Mouse (Mus musculus): ENCODE measurements around the gene Lyrm2. TPM values are rescaled to one million over a fixed set of nuclear protein-coding genes. Genes with fewer than 3 reads are reported as not detected.

The Lyrm2 gene
- total and polyA plus RNA-seq, 2 experiments from 2014 or later: 70.8 to 146 TPM

DNA sequence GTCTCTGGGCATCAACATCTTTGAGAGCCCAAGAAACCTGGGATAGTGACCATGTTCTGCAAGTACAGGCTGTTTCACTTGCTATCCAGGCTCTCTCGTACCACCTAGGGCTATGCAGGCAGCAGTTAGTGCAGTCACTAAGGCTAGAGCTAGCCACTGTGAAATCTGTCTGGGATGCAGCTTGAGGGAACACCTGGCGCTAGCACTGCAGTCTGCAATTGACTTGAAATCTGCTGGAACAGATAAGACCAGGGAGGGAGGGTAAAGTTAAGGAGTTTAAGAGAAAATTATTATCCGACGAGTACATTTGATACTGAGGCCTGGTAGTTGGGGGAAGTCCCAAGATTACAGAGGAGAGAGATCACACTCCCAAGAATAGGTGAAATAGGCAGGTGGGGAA, 20.1 kb upstream of the Lyrm2 start:
- no peak for TF ChIP-seq EP300 (IDR thresholded peaks at IDR 0.05; ENCODE audit: low read depth)
- no peak for TF ChIP-seq CTCF (IDR thresholded peaks at IDR 0.05; ENCODE audit: low read depth)
- H3K36me3 ChIP-seq (replicated peaks; ENCODE audit: control insufficient read depth, insufficient read depth, low read length): peaks cover 13% of the 10 kb centered on the region
- H3K27ac ChIP-seq (ENCODE audit: low read depth): no peak overlapping the region
- H3K4me3 ChIP-seq (ENCODE audit: low read depth, low read length): no peak overlapping the region
- WGBS: 92% methylated on average over 4 of the region's 4 CpGs
- no peaks in the 10 kb centered on the region for H3K27me3 ChIP-seq (ENCODE audit: control insufficient read depth, insufficient read depth, low read length)
- no peak for ATAC-seq (ENCODE audit: insufficient read depth, low read depth)
- H3K4me2 ChIP-seq (ENCODE audit: low read depth, low read length): no peak overlapping the region
- H3K4me1 ChIP-seq (ENCODE audit: control insufficient read depth, insufficient read depth): no peaks in the 10 kb centered on the region
- H3K9me3 ChIP-seq (replicated peaks; ENCODE audit: control insufficient read depth, low read length): no peaks in the 10 kb centered on the region
- H3K9ac ChIP-seq (replicated peaks; ENCODE audit: low read depth, low read length): no peak overlapping the region
- no peak for DNase-seq (ENCODE audit: low spot score)

DNA sequence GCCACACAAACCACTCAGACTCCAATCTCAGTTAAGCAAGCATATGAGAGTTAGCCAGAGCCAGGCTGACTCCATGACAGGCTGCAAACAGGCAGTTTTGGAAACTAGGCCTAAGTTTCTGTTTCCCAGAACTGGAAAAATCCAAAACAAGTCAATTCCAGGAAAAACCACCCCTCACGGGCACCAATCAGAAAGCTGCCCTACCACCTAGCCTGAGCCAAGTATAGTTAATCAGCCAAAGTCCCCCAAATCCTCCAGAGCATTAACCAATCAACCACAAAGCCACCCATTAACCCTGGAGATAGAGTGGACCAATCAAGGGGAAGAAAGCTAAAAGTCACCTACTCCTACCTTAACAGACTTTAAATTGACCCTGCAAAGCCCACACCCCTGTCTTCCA, 12.9 kb upstream of the Lyrm2 start:
- Histone ChIP-seq H3K27ac (ENCODE audit: low read depth) (no peak overlapping the region), H3K9me3 (replicated peaks; ENCODE audit: control insufficient read depth, low read length) (no peaks in the 10 kb centered on the region), H3K27me3 (ENCODE audit: control insufficient read depth, insufficient read depth, low read length) (no peaks in the 10 kb centered on the region), H3K4me2 (ENCODE audit: low read depth, low read length) (no peak overlapping the region), H3K4me1 (ENCODE audit: control insufficient read depth, insufficient read depth) (no peaks in the 10 kb centered on the region), H3K9ac (replicated peaks; ENCODE audit: low read depth, low read length) (no peak overlapping the region), H3K4me3 (ENCODE audit: low read depth, low read length) (no peak overlapping the region), H3K36me3 (replicated peaks; ENCODE audit: control insufficient read depth, insufficient read depth, low read length) (no peaks in the 10 kb centered on the region)
- WGBS: 68% methylated on average over 1 of the region's 1 CpGs
- DNase-seq (ENCODE audit: low spot score) (no peak), ATAC-seq (ENCODE audit: insufficient read depth, low read depth) (no peak)
- TF ChIP-seq CTCF (IDR thresholded peaks at IDR 0.05; ENCODE audit: low read depth): no peak
- TF ChIP-seq EP300 (IDR thresholded peaks at IDR 0.05; ENCODE audit: low read depth): no peak

DNA sequence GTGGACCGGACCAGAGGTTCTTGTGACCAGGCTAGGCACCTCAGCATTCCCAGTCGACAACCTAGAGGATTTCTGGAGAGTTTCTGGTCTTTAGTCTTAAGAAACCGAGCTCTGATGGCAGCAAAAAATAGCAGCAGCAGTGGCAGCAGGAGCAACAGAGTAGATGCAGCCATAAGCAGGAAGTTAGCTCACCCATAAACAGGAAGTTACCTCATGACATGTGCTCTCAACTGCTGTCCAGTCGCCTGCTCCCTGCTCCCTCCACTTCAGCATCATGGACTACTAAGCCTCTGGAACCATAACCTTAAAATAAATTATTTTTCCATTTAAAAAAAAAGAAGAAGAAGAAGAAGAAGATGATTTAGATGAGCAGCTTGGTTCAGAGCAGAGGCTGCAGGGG, 11.0 kb upstream of the Lyrm2 start:
- H3K27me3 ChIP-seq (ENCODE audit: control insufficient read depth, insufficient read depth, low read length): no peaks in the 10 kb centered on the region
- WGBS: 73% methylated on average over 4 of the region's 4 CpGs
- ATAC-seq (ENCODE audit: insufficient read depth, low read depth): no peak
- no peak for TF ChIP-seq EP300 (IDR thresholded peaks at IDR 0.05; ENCODE audit: low read depth)
- TF ChIP-seq CTCF (IDR thresholded peaks at IDR 0.05; ENCODE audit: low read depth): no peak
- no peaks in the 10 kb centered on the region for H3K9me3 ChIP-seq (replicated peaks; ENCODE audit: control insufficient read depth, low read length)
- H3K36me3 ChIP-seq (replicated peaks; ENCODE audit: control insufficient read depth, insufficient read depth, low read length): no peaks in the 10 kb centered on the region
- no peak for DNase-seq (ENCODE audit: low spot score)
- no peak overlapping the region for H3K4me3 ChIP-seq (ENCODE audit: low read depth, low read length)
- no peak overlapping the region for H3K4me2 ChIP-seq (ENCODE audit: low read depth, low read length)
- H3K4me1 ChIP-seq (ENCODE audit: control insufficient read depth, insufficient read depth): no peaks in the 10 kb centered on the region
- no peak overlapping the region for H3K9ac ChIP-seq (replicated peaks; ENCODE audit: low read depth, low read length)
- H3K27ac ChIP-seq (ENCODE audit: low read depth): no peak overlapping the region

DNA sequence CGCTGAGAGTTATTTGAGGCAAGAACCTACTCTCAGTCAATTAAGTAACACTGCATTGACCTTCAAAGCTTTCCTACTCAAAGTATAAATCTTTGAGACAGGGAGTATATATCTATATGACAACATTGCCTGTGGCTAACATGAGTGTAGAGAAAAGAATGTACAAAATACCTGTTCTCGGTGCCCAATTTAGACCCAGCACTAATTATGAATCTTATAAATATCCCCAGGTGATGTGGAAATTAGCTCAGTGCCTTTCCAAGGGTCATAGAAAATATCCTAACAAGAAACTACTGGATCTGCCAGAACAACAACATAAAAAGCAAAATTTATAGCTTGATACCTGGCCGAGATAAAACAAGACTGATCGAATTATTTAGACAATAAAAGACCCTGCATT, 1.1 kb upstream of the Lyrm2 start:
- H3K4me3 ChIP-seq (ENCODE audit: low read depth, low read length): no peak overlapping the region
- DNase-seq (ENCODE audit: low spot score): no peak
- no peak for TF ChIP-seq EP300 (IDR thresholded peaks at IDR 0.05; ENCODE audit: low read depth)
- TF ChIP-seq CTCF (IDR thresholded peaks at IDR 0.05; ENCODE audit: low read depth): no peak
- H3K27me3 ChIP-seq (ENCODE audit: control insufficient read depth, insufficient read depth, low read length): no peaks in the 10 kb centered on the region
- H3K9me3 ChIP-seq (replicated peaks; ENCODE audit: control insufficient read depth, low read length): no peaks in the 10 kb centered on the region
- 0 out of 2 replicates have a peak, but pooled peaks cover 7% of the 10 kb centered on the region for H3K36me3 ChIP-seq (replicated peaks; ENCODE audit: control insufficient read depth, insufficient read depth, low read length)
- WGBS: 97% methylated on average over 4 of the region's 4 CpGs
- no peak overlapping the region for H3K4me2 ChIP-seq (ENCODE audit: low read depth, low read length)
- no peak overlapping the region for H3K27ac ChIP-seq (ENCODE audit: low read depth)
- no peak overlapping the region for H3K9ac ChIP-seq (replicated peaks; ENCODE audit: low read depth, low read length)
- no peak for ATAC-seq (ENCODE audit: insufficient read depth, low read depth)
- 0 out of 2 replicates have a peak, but pooled peaks cover 4% of the 10 kb centered on the region for H3K4me1 ChIP-seq (ENCODE audit: control insufficient read depth, insufficient read depth)

DNA sequence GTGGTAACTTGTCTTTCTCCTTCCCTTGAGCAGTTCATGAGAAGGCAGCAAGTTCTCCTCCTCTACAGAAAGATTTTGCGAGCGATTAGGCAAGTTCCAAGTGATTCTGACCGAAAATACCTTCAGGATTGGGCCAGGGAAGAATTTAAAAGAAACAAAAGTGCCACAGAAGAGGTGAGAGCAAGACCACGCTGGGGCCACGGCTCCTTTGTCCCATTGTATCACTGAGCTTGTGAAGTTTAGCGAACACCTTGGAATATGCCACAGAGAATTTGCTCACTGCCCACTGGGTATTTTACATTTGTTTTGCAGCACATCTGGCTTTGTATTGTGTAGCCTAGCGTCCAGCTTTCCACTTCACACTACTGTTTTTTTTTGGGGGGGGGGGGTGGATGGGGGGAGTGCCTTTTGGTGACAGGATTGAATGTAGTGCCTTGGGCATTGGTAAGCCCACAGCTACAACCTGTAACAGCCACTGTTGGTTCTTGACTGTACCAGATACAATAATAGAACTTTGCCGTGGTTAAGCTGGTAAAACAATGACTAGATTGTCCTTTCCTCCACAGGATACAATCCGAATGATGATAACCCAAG, 621 bp downstream of the Lyrm2 start:
- H3K36me3 ChIP-seq (replicated peaks; ENCODE audit: control insufficient read depth, insufficient read depth, low read length): 0 out of 2 replicates have a peak, but pooled peaks cover 7% of the 10 kb centered on the region
- ATAC-seq (ENCODE audit: insufficient read depth, low read depth) (peak; percentile 25; the same call in 1 of the 2 replicates), DNase-seq (ENCODE audit: low spot score) (peak; percentile 7)
- 8% methylated on average over 9 of the region's 9 CpGs for WGBS
- 0 out of 2 replicates have a peak, but pooled peaks cover 4% of the 10 kb centered on the region for H3K4me1 ChIP-seq (ENCODE audit: control insufficient read depth, insufficient read depth)
- TF ChIP-seq EP300 (IDR thresholded peaks at IDR 0.05; ENCODE audit: low read depth) (no peak), CTCF (IDR thresholded peaks at IDR 0.05; ENCODE audit: low read depth) (no peak)
- no peaks in the 10 kb centered on the region for H3K9me3 ChIP-seq (replicated peaks; ENCODE audit: control insufficient read depth, low read length)
- peak overlapping the region; percentile 92 for H3K27ac ChIP-seq (ENCODE audit: low read depth)
- H3K4me3 ChIP-seq (ENCODE audit: low read depth, low read length): peak overlapping the region; percentile 77
- H3K4me2 ChIP-seq (ENCODE audit: low read depth, low read length): peak overlapping the region; percentile 77
- peak overlapping the region; percentile 75 for H3K9ac ChIP-seq (replicated peaks; ENCODE audit: low read depth, low read length)
- no peaks in the 10 kb centered on the region for H3K27me3 ChIP-seq (ENCODE audit: control insufficient read depth, insufficient read depth, low read length)

DNA sequence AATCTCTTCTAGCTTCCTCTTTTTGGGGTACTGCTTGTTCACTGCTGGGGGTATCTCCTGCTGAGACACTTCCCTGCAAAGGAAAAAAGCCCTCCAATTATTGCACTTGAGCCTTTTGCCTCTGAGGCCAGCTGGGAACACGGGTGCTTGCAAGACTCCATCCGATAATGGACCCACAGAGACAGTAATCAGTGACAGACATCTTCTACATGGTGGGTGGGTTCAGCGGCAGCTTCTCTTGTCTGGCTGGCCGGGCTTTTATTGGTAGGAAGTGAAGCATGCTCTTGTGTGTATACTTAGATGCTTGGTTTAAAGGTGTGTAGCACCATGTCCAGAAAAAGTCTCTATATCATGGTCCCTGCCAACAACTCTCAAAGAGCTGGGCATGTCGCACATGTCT, 17.4 kb downstream of the Lyrm2 start:
- DNase-seq (ENCODE audit: low spot score) (no peak), ATAC-seq (ENCODE audit: insufficient read depth, low read depth) (no peak)
- no peak overlapping the region for H3K27ac ChIP-seq (ENCODE audit: low read depth)

More for the DNA sequence above, 17.4 kb downstream of the Lyrm2 start:
- H3K4me3 ChIP-seq (ENCODE audit: low read depth, low read length): no peak overlapping the region
- no peaks in the 10 kb centered on the region for H3K9me3 ChIP-seq (replicated peaks; ENCODE audit: control insufficient read depth, low read length)
- H3K36me3 ChIP-seq (replicated peaks; ENCODE audit: control insufficient read depth, insufficient read depth, low read length): no peaks in the 10 kb centered on the region
- H3K4me2 ChIP-seq (ENCODE audit: low read depth, low read length): no peak overlapping the region
- H3K9ac ChIP-seq (replicated peaks; ENCODE audit: low read depth, low read length): no peak overlapping the region
- WGBS: 70% methylated on average over 5 of the region's 5 CpGs
- TF ChIP-seq CTCF (IDR thresholded peaks at IDR 0.05; ENCODE audit: low read depth) (no peak), EP300 (IDR thresholded peaks at IDR 0.05; ENCODE audit: low read depth) (no peak)
- H3K4me1 ChIP-seq (ENCODE audit: control insufficient read depth, insufficient read depth): no peaks in the 10 kb centered on the region
- H3K27me3 ChIP-seq (ENCODE audit: control insufficient read depth, insufficient read depth, low read length): no peaks in the 10 kb centered on the region

Data from heart, postnatal 0 days (tissue).